8 mouse cellular contexts compared by ENCODE assay signal in the genomic region with DNA sequence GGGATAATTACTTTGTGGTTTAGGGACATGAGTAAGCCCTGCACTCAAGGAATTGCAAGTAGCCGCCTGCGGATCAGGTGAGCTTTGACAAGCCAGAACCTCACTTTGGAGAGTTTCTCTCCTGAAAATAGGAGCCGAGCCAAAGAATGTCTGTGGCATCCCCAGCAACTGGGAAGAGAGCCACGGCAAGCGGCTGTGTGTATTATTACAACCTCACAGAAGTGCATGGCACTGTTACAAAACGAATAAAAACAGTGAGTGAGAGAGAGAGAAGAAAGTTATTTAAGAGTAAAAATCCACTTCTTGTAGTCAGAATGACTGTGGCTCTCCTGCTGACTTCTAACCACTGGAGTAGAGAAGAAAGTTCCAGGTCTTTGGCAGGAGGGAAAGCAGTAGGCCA. TPM values are rescaled to one million over a fixed set of nuclear protein-coding genes. Genes with fewer than 3 reads are reported as not detected.
DNase-seq lines count a peak whose midpoint lies in the region; ATAC-seq and TF ChIP-seq lines count a peak whose summit lies in the region.

No protein-coding gene starts in this region.

- no peak for TF ChIP-seq POLR2A in heart, adult 2 months (IDR thresholded peaks at IDR 0.05; ENCODE audit: insufficient read depth, low read depth, low read length)

- 0 out of 2 replicates have a peak overlapping the region, but pooled peaks have one; percentile 9 for H3K4me2 ChIP-seq in neural tube, embryonic 13.5 days
- H3K4me2 ChIP-seq in midbrain, embryonic 14.5 days (ENCODE audit: low read length), result no peak overlapping the region; the same call in 1 of the 2 replicates
- H3K4me2 ChIP-seq in liver, postnatal 0 days (ENCODE audit: low read depth, low read length), result no peak overlapping the region

- peak; percentile 38 for TF ChIP-seq CTCF in heart, adult 2 months (IDR thresholded peaks at IDR 0.05)
- no peak for TF ChIP-seq CTCF in liver, postnatal 0 days (IDR thresholded peaks at IDR 0.05; ENCODE audit: low read depth)

- no peaks in the 10 kb centered on the region for H3K27me3 ChIP-seq in neural tube, embryonic 13.5 days
- H3K27me3 ChIP-seq in heart, adult 2 months (ENCODE audit: control insufficient read depth, insufficient read depth, low read length), result no peaks in the 10 kb centered on the region
- H3K27me3 ChIP-seq in midbrain, embryonic 14.5 days (ENCODE audit: control insufficient read depth, insufficient read depth, low read length), result no peaks in the 10 kb centered on the region
- no peaks in the 10 kb centered on the region for H3K27me3 ChIP-seq in liver, postnatal 0 days (ENCODE audit: insufficient read depth, low read length)

- H3K4me1 ChIP-seq in neural tube, embryonic 13.5 days (replicated peaks), result peaks cover 53% of the 10 kb centered on the region
- peaks cover 1% of the 10 kb centered on the region for H3K4me1 ChIP-seq in heart, adult 2 months (ENCODE audit: control insufficient read depth, insufficient read depth, low read length)
- H3K4me1 ChIP-seq in midbrain, embryonic 14.5 days (ENCODE audit: control insufficient read depth, insufficient read depth, low read length), result peaks cover 38% of the 10 kb centered on the region
- no peaks in the 10 kb centered on the region; the same call in 1 of the 2 replicates for H3K4me1 ChIP-seq in liver, postnatal 0 days (ENCODE audit: insufficient read depth)

- H3K36me3 ChIP-seq in neural tube, embryonic 13.5 days, result no peaks in the 10 kb centered on the region
- H3K36me3 ChIP-seq in heart, adult 2 months (ENCODE audit: control insufficient read depth, insufficient read depth, low read length), result no peaks in the 10 kb centered on the region
- H3K36me3 ChIP-seq in midbrain, embryonic 14.5 days (ENCODE audit: control insufficient read depth, insufficient read depth, low read length), result no peaks in the 10 kb centered on the region
- no peaks in the 10 kb centered on the region for H3K36me3 ChIP-seq in liver, postnatal 0 days (replicated peaks; ENCODE audit: insufficient read depth, low read length)

- intact Hi-C loops in heart, adult 2 months (cut with DNase I), result loop anchor here (5.0 kb wide), 1 partner anchor 642 kb away; the partner anchor contains the start of gene Asb4
- intact Hi-C loops in left cerebral cortex, postnatal 14 days (cut with DNase I), result loop anchor here (10.0 kb wide), 2 partner anchors 186 to 644 kb away; partner anchors contain the start of gene Asb4

- no peak overlapping the region; the same call in 1 of the 2 replicates for H3K27ac ChIP-seq in neural tube, embryonic 13.5 days (replicated peaks)
- no peak overlapping the region for H3K27ac ChIP-seq in heart, adult 2 months
- H3K27ac ChIP-seq in midbrain, embryonic 14.5 days (replicated peaks; ENCODE audit: low read depth, low read length), result no peak overlapping the region
- H3K27ac ChIP-seq in liver, postnatal 0 days (ENCODE audit: low read depth), result no peak overlapping the region

- no peak for DNase-seq in neural tube, embryonic 10.5 days (ENCODE audit: extremely low spot score, low spot score)
- peak; percentile 31 to 35 for DNase-seq in cerebellum, postnatal 36 days
- DNase-seq in heart, adult 2 months, result peak; percentile 40 to 63
- DNase-seq in left cerebral cortex, postnatal 14 days (ENCODE audit: low spot score in 2 of 2), result peak; percentile 32
- peak; percentile 73 for DNase-seq in midbrain, embryonic 14.5 days
- no peak for DNase-seq in spleen, postnatal 36 days (ENCODE audit: low spot score in 2 of 2)
- no peak for DNase-seq in liver, postnatal 0 days

- H3K4me3 ChIP-seq in neural tube, embryonic 13.5 days, result no peak overlapping the region
- no peak overlapping the region for H3K4me3 ChIP-seq in heart, adult 2 months
- no peak overlapping the region for H3K4me3 ChIP-seq in midbrain, embryonic 14.5 days (replicated peaks; ENCODE audit: low read depth, low read length)
- no peak overlapping the region for H3K4me3 ChIP-seq in liver, postnatal 0 days (ENCODE audit: low read depth, low read length)

- TF ChIP-seq EP300 in heart, adult 2 months (IDR thresholded peaks at IDR 0.05; ENCODE audit: insufficient read depth, low read depth, low read length), result no peak
- no peak for TF ChIP-seq EP300 in liver, postnatal 0 days (IDR thresholded peaks at IDR 0.05; ENCODE audit: low read depth)

- H3K79me2 ChIP-seq in heart, adult 2 months (replicated peaks; ENCODE audit: control insufficient read depth, insufficient read depth, low read length), result no peaks in the 10 kb centered on the region

- no peak overlapping the region for H3K9ac ChIP-seq in neural tube, embryonic 13.5 days
- no peak overlapping the region for H3K9ac ChIP-seq in heart, adult 2 months (ENCODE audit: low read depth, low read length)
- H3K9ac ChIP-seq in midbrain, embryonic 14.5 days (replicated peaks; ENCODE audit: low read length), result no peak overlapping the region
- H3K9ac ChIP-seq in liver, postnatal 0 days (replicated peaks), result no peak overlapping the region

- no peak for ATAC-seq in neural tube, embryonic 13.5 days (ENCODE audit: low read depth)
- no peak for ATAC-seq in midbrain, embryonic 14.5 days (ENCODE audit: low FRiP score, low TSS enrichment)
- no peak for ATAC-seq in liver, postnatal 0 days

- 20% methylated on average over 6 of the region's 6 CpGs for WGBS in neural tube, embryonic 13.5 days
- WGBS in heart, adult 2 months, result 23% methylated on average over 6 of the region's 6 CpGs
- WGBS in midbrain, embryonic 14.5 days, result 25% methylated on average over 6 of the region's 6 CpGs
- 58% methylated on average over 6 of the region's 6 CpGs for WGBS in liver, postnatal 0 days (ENCODE audit: insufficient replicate concordance)

- H3K9me3 ChIP-seq in neural tube, embryonic 13.5 days, result no peaks in the 10 kb centered on the region
- H3K9me3 ChIP-seq in midbrain, embryonic 14.5 days (ENCODE audit: control insufficient read depth, low read length), result no peaks in the 10 kb centered on the region
- no peaks in the 10 kb centered on the region for H3K9me3 ChIP-seq in liver, postnatal 0 days (ENCODE audit: low read length)

RNA-seq across cellular contexts. Expression of gene Sgce, which starts 6.5 kb away (rescaled TPM):
- 64.7 and 68.5 TPM in 2 replicates for polyA plus RNA-seq in neural tube, embryonic 13.5 days (2015; fragmentation: Nextera tagmentation; extraction: Ambion mirVana)
- 10 to 100 TPM; 19.4 to 19.5 TPM for total RNA-seq in heart, adult 2 months (2021)
- polyA plus RNA-seq in heart, adult 2 months (2012; rRNA removed), result 12.5 and 19.7 TPM in 2 replicates
- 10 to 100 TPM; 31.3 to 31.6 TPM for total RNA-seq in left cerebral cortex, postnatal 14 days (2021)
- 47.3 and 51.0 TPM in 2 replicates for polyA plus RNA-seq in midbrain, embryonic 14.5 days (2014; fragmentation: Nextera tagmentation; extraction: Ambion mirVana)
- polyA plus RNA-seq in liver, postnatal 0 days (2015; fragmentation: Nextera tagmentation; extraction: Ambion mirVana), result 27.4 and 30.1 TPM in 2 replicates

RNA-seq across cellular contexts. Expression of gene Peg10, which starts 6.6 kb away (rescaled TPM):
- 4.5 and 5.7 TPM in 2 replicates for polyA plus RNA-seq in neural tube, embryonic 13.5 days (2015; fragmentation: Nextera tagmentation; extraction: Ambion mirVana)
- 1 to 10 TPM; 1.0 to 1.1 TPM for total RNA-seq in heart, adult 2 months (2021)
- 0.55 and 0.85 TPM in 2 replicates for polyA plus RNA-seq in heart, adult 2 months (2012; rRNA removed)
- total RNA-seq in left cerebral cortex, postnatal 14 days (2021), result 10 to 100 TPM; 10.4 to 11.9 TPM
- polyA plus RNA-seq in midbrain, embryonic 14.5 days (2014; fragmentation: Nextera tagmentation; extraction: Ambion mirVana), result 9.0 and 13.8 TPM in 2 replicates
- 1.1 and 1.2 TPM in 2 replicates for polyA plus RNA-seq in liver, postnatal 0 days (2015; fragmentation: Nextera tagmentation; extraction: Ambion mirVana)

Comparison
In these comparisons a context has a peak if more than half of its experiments do, and no peak if none do; other contexts are left out.
1. DNase-seq: peak in cerebellum, postnatal 36 days (2 of 2), heart, adult 2 months (2 of 2), left cerebral cortex, postnatal 14 days (2 of 2) and midbrain, embryonic 14.5 days (single experiment); none in neural tube, embryonic 10.5 days (single experiment), spleen, postnatal 36 days (0 of 2) and liver, postnatal 0 days (single experiment).